Mouse (Mus musculus) cerebellum, adult 2 months (tissue): ENCODE measurements around the gene Vdac2. TPM values are rescaled to one million over a fixed set of nuclear protein-coding genes. Genes with fewer than 3 reads are reported as not detected.

Experiments used
- DNase-seq, 2 experiments: peaks; one replicate each; pipeline ENCODE4 v3.0.0; 2021
- H3K27ac ChIP-seq: fragments of 200-500 bp; 2 replicates; pipeline ENCODE4 v1.5.1; 2012; ENCODE audit warnings: low read length, control low read depth, inconsistent platforms; ENCODE audit not compliant: insufficient read depth
- H3K27me3 ChIP-seq: fragments of 200-500 bp; 2 replicates; pipeline ENCODE4 v1.6.1; 2012; ENCODE audit warnings: inconsistent platforms, mild to moderate bottlenecking, low read length, moderate library complexity; ENCODE audit not compliant: control insufficient read depth, insufficient read depth
- H3K4me1 ChIP-seq: fragments of 200-500 bp; 2 replicates; pipeline ENCODE4 v1.6.1; 2011; ENCODE audit warnings: low read length; ENCODE audit not compliant: control insufficient read depth, insufficient read depth
- H3K4me3 ChIP-seq: fragments of 200-500 bp; replicated peaks from 2 replicates; pipeline ENCODE3; 2011; ENCODE audit warnings: mild to moderate bottlenecking, low read depth, low read length, control low read depth; ENCODE audit not compliant: insufficient read depth
- CTCF ChIP-seq: fragments of 200-500 bp; IDR thresholded peaks from 2 replicates; pipeline ENCODE4 v1.5.1; 2011; ENCODE audit warnings: low read depth, mild to moderate bottlenecking, control low read depth, low read length, moderate library complexity, borderline replicate concordance; ENCODE audit not compliant: insufficient read depth
- POLR2A ChIP-seq: fragments of 200-500 bp; IDR thresholded peaks from 2 replicates; pipeline ENCODE4 v1.6.1; 2011; ENCODE audit warnings: low read length, control low read depth, borderline replicate concordance; ENCODE audit not compliant: insufficient read depth
- WGBS: fragments of 180-500 bp; shearing (Covaris S2); methylation state at CpG from one replicate; pipeline ENCODE4 v1.1.7; 2018; 5-methylcytosine and 5-hydroxymethylcytosine counted together
- polyA plus RNA-seq: library from polyadenylated mRNA; depleted of rRNA; stranded (reverse); fragments of >200 nt; gene quantifications from 2 replicates; pipeline ENCODE4 v1.2.3, GENCODE M21; 2012

Gene Vdac2
- polyA plus RNA-seq, 1 experiment = 247 TPM

GRCm38 (mm10) chr14:21811744-21812393, 13.2 kb upstream of the Vdac2 start:
- Histone ChIP-seq H3K27ac (no peak overlapping the region), H3K4me3 (no peak overlapping the region), H3K4me1 (no peaks in the 10 kb centered on the region), H3K27me3 (no peaks in the 10 kb centered on the region)
- TF ChIP-seq POLR2A = no peak
- WGBS = 86% methylated on average over 10 of the region's 10 CpGs
- no peak for DNase-seq

GRCm38 (mm10) chr14:21812590-21813162, 12.4 kb upstream of the Vdac2 start:
- Histone ChIP-seq H3K4me1 (no peaks in the 10 kb centered on the region), H3K27me3 (no peaks in the 10 kb centered on the region), H3K27ac (no peak overlapping the region), H3K4me3 (no peak overlapping the region)
- peak; percentile 64 to 71 for DNase-seq
- TF ChIP-seq POLR2A (no peak), CTCF (peak; percentile 67)
- 30% methylated on average over 14 of the region's 14 CpGs for WGBS

- H3K4me3 ChIP-seq = no peak overlapping the region
- TF ChIP-seq CTCF (no peak), POLR2A (no peak)
- no peaks in the 10 kb centered on the region for H3K27me3 ChIP-seq
- H3K27ac ChIP-seq = no peak overlapping the region
- no peak for DNase-seq
- 52% methylated on average over 4 of the region's 4 CpGs for WGBS
- H3K4me1 ChIP-seq = no peaks in the 10 kb centered on the region
These were observed 11.8 kb upstream of the Vdac2 start for GRCm38 (mm10) chr14:21813216-21813615.

- H3K27ac ChIP-seq = no peak overlapping the region
- no peak overlapping the region for H3K4me3 ChIP-seq
- WGBS = 91% methylated on average over 3 of the region's 3 CpGs
- H3K4me1 ChIP-seq = no peaks in the 10 kb centered on the region
- H3K27me3 ChIP-seq = no peaks in the 10 kb centered on the region
- DNase-seq = no peak
- no peak for TF ChIP-seq CTCF
- no peak for TF ChIP-seq POLR2A
These were observed 11.2 kb upstream of the Vdac2 start for GRCm38 (mm10) chr14:21813847-21814246.

- Histone ChIP-seq H3K27ac (no peak overlapping the region), H3K4me1 (no peaks in the 10 kb centered on the region), H3K27me3 (no peaks in the 10 kb centered on the region), H3K4me3 (no peak overlapping the region)
- WGBS = 95% methylated on average over 4 of the region's 4 CpGs
- no peak for DNase-seq
- TF ChIP-seq CTCF (no peak), POLR2A (no peak)
These were observed 10.4 kb upstream of the Vdac2 start for GRCm38 (mm10) chr14:21814606-21815005.

- WGBS = 88% methylated on average over 3 of the region's 3 CpGs
- no peak overlapping the region for H3K27ac ChIP-seq
These were observed 8.8 kb upstream of the Vdac2 start for GRCm38 (mm10) chr14:21816255-21816654.

GRCm38 (mm10) chr14:21817453-21817852, 7.6 kb upstream of the Vdac2 start:
- 53% methylated on average over 4 of the region's 4 CpGs for WGBS
- no peak for DNase-seq
- TF ChIP-seq CTCF (no peak), POLR2A (no peak)
- H3K27me3 ChIP-seq = no peaks in the 10 kb centered on the region
- H3K27ac ChIP-seq = no peak overlapping the region
- H3K4me1 ChIP-seq = no peaks in the 10 kb centered on the region
- no peak overlapping the region for H3K4me3 ChIP-seq

More at GRCm38 (mm10) chr14:21816255-21816654, 8.8 kb upstream of the Vdac2 start:
- no peaks in the 10 kb centered on the region for H3K4me1 ChIP-seq
- no peak overlapping the region for H3K4me3 ChIP-seq
- H3K27me3 ChIP-seq = no peaks in the 10 kb centered on the region
- no peak for DNase-seq
- no peak for TF ChIP-seq CTCF
- no peak for TF ChIP-seq POLR2A

- TF ChIP-seq POLR2A (no peak), CTCF (no peak)
- Histone ChIP-seq H3K27ac (no peak overlapping the region), H3K4me1 (peaks cover 4% of the 10 kb centered on the region; the same call in 1 of the 2 replicates), H3K27me3 (no peaks in the 10 kb centered on the region), H3K4me3 (no peak overlapping the region)
- WGBS = 91% methylated on average over 4 of the region's 4 CpGs
- no peak for DNase-seq
These were observed 4.0 kb upstream of the Vdac2 start for GRCm38 (mm10) chr14:21820880-21821505.
